Mouse (Mus musculus): ENCODE measurements around the gene Gm15127.
"Not testable (repeated sequence)": the region's sequence is repeated elsewhere in the genome, so short reads cannot be mapped to it uniquely, and the experiment has no call there.

Gene Gm15127

DNA sequence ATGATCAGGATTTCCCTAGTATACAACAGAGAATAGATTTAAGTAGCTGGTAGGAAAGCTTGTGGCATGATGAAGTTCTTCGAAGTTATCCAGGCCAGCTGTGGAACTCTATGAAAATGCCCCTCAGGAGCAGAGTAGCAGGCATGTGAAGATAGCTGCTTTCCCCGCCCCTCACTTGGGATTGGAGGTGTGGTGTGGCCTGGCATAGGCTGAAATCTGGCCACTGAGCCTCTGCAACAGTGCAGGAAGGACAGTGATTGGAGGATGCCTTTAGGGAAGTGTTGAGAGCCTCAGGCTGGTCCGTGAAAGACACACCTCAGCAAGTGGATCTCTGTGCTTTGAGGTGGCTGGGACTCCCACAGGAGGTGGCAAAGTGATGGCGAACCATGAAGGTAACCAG, at the start of gene Gm15127:
Gm15127 (plus strand) TSS at position 301 of the 400 bp plus-strand sequence.
- DNase-seq (ENCODE audit: low spot score) = not testable (repeated sequence)

DNA sequence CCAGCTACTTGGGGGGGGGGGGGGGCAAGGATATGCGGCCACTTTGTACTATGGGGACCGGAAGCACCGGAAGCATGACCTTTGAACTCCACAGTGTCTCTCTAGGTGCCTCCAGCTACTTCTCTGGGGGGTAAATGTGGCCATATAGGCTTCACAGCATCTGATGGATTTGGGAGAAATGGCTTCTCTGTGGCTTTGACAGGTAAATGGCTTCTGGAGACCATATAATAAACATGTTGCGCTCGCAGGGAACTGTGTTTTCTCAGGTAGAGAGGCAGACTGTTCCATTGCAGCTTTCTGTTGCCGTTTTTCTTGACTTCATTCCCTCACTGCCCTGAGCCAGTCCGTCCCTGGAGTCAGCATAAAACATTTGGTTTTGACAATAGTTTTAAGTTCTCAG, 48.3 kb upstream of the Gm15127 start, which contains the start of gene Gm8334:
Gm8334 (minus strand) TSS at position 101 of the 400 bp plus-strand sequence.
- not testable (repeated sequence) for DNase-seq (ENCODE audit: low spot score)

DNA sequence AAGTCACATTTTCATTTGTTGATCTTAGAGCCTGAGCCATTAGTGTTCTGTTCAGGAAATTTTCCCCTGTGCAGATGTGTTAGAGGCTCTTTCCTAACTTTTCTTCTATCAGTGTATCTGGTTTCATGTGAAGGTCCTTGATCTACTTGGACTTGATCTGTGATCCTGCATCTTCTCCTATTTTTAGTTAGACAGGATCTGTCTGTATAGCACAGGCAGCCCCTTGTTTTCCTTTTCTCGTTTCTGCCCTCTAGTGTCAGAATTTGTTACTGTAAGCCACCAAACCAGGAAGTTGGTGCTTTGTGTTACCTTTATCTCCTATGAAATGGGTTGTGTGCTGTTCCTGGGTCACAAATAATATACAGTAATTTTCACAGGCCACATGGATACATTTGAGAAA, 12.9 kb downstream of the Gm15127 start:
- not testable (repeated sequence) for DNase-seq (ENCODE audit: low spot score)
